In the genomic region with DNA sequence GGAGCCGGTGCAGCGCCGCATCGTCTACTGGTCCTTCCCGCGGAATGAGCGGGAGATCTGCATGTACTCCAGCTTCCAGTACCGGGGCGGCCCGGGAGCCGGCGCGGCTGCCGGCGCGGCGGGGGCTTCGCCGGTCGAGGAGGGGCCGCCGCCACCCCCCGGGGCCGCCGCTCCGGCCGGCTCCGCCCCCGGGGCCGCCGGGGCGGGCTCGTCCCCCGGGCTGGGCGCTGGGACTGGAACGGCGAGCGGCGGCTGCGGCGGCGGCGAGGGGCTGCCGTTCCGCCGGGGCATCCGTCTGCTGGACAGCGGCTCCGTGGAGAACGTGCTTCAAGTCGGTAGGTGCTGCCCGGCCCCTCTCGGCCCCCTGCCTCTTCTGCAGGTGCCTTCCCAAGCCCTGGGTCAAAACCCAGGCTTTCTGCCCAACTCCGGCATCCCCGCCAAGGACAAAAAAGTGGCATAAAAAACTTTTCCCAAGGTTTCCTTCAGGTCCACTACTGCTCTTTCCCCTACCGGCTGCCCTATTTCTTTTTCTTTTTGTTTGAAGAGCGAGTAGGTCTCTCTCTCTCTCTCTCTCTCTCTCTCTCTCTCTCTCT, we compare ENCODE assay signal across 9 mouse cellular contexts. TPM values are rescaled to one million over a fixed set of nuclear protein-coding genes. Genes with fewer than 3 reads are reported as not detected.
DNase-seq lines count a peak whose midpoint lies in the region; ATAC-seq and TF ChIP-seq lines count a peak whose summit lies in the region.
"Had no signal": no experiment of that assay in that cellular context is flagged by ENCODE, and none has a peak within 500 bp of the region (broad histone marks: within the 10 kb centered on the region; RNA-seq: fewer than 3 reads in every experiment).

No protein-coding gene starts in this region.

- no peak for TF ChIP-seq EP300 in heart, adult 2 months (IDR thresholded peaks at IDR 0.05; ENCODE audit: insufficient read depth, low read depth, low read length)

- no peak for TF ChIP-seq POLR2A in heart, adult 2 months (IDR thresholded peaks at IDR 0.05; ENCODE audit: insufficient read depth, low read depth, low read length)

- H3K27ac ChIP-seq in heart, adult 2 months, result no peak overlapping the region; the same call in 1 of the 2 replicates
- H3K27ac ChIP-seq in forebrain, embryonic 10.5 days, result peak overlapping the region; percentile 98
- H3K27ac ChIP-seq in hindbrain, embryonic 11.5 days (ENCODE audit: low read depth, low read length), result peak overlapping the region; percentile 99
- H3K27ac ChIP-seq in midbrain, embryonic 13.5 days, result peak overlapping the region; percentile 100
- H3K27ac ChIP-seq in stomach, embryonic 16.5 days (ENCODE audit: low read length), result no peak overlapping the region

- no peak; the same call in 1 of the 2 replicates for ATAC-seq in hindbrain, embryonic 11.5 days (ENCODE audit: low FRiP score)
- 0 out of 2 replicates have a peak, but pooled peaks have one; percentile 7 for ATAC-seq in midbrain, embryonic 13.5 days
- no peak; the same call in 1 of the 2 replicates for ATAC-seq in stomach, embryonic 16.5 days (ENCODE audit: insufficient read depth, low FRiP score)

- intact Hi-C loops in heart, adult 2 months (cut with DNase I), result no loop called here
- intact Hi-C loops in left cerebral cortex, postnatal 14 days (cut with DNase I), result loop anchor here (5.0 kb wide), 2 partner anchors 51 to 109 kb away; no protein-coding TSS in a partner anchor

- H3K27me3 ChIP-seq in heart, adult 2 months (ENCODE audit: control insufficient read depth, insufficient read depth, low read length), result 0 out of 2 replicates have a peak, but pooled peaks cover 3% of the 10 kb centered on the region
- H3K27me3 ChIP-seq in forebrain, embryonic 10.5 days (ENCODE audit: poor library complexity, severe bottlenecking), result peaks cover 17% of the 10 kb centered on the region
- H3K27me3 ChIP-seq in hindbrain, embryonic 11.5 days (ENCODE audit: control insufficient read depth, insufficient read depth, low read length), result no peaks in the 10 kb centered on the region
- H3K27me3 ChIP-seq in midbrain, embryonic 13.5 days, result no peaks in the 10 kb centered on the region
- H3K27me3 ChIP-seq in stomach, embryonic 16.5 days (ENCODE audit: control insufficient read depth, insufficient read depth, low read length), result 0 out of 2 replicates have a peak, but pooled peaks cover 4% of the 10 kb centered on the region

- no peaks in the 10 kb centered on the region for H3K79me2 ChIP-seq in heart, adult 2 months (replicated peaks; ENCODE audit: control insufficient read depth, insufficient read depth, low read length)

- H3K4me3 ChIP-seq in heart, adult 2 months, result peak overlapping the region; percentile 73
- H3K4me3 ChIP-seq in forebrain, embryonic 10.5 days, result peak overlapping the region; percentile 92
- H3K4me3 ChIP-seq in hindbrain, embryonic 11.5 days (ENCODE audit: low read depth, low read length), result peak overlapping the region; percentile 91
- H3K4me3 ChIP-seq in midbrain, embryonic 13.5 days (replicated peaks), result peak overlapping the region; percentile 94
- H3K4me3 ChIP-seq in stomach, embryonic 16.5 days (replicated peaks; ENCODE audit: low read length), result peak overlapping the region; percentile 85

- WGBS in heart, adult 2 months, result 2% methylated on average over 57 of the region's 57 CpGs
- 1% methylated on average over 57 of the region's 57 CpGs for WGBS in forebrain, embryonic 10.5 days
- WGBS in hindbrain, embryonic 11.5 days, result under 1% methylated on average over 31 of the region's 57 CpGs
- under 1% methylated on average over 32 of the region's 57 CpGs for WGBS in midbrain, embryonic 13.5 days
- under 1% methylated on average over 57 of the region's 57 CpGs for WGBS in stomach, embryonic 16.5 days

- TF ChIP-seq CTCF in heart, adult 2 months (IDR thresholded peaks at IDR 0.05), result no peak

- H3K4me2 ChIP-seq in hindbrain, embryonic 11.5 days (replicated peaks; ENCODE audit: low read depth, low read length), result peak overlapping the region; percentile 51
- H3K4me2 ChIP-seq in midbrain, embryonic 13.5 days (replicated peaks), result peak overlapping the region; percentile 64
- peak overlapping the region; percentile 99 for H3K4me2 ChIP-seq in stomach, embryonic 16.5 days (ENCODE audit: low read depth, low read length)

- no peak for DNase-seq in heart, adult 2 months
- no peak for DNase-seq in heart, adult 9 months (ENCODE audit: low spot score in 2 of 2)
- DNase-seq in adrenal gland, postnatal 25 days, result peak; percentile 48
- DNase-seq in forebrain, embryonic 10.5 days (ENCODE audit: extremely low spot score, low spot score), result peak; percentile 58
- peak; percentile 59 for DNase-seq in hindbrain, embryonic 11.5 days (ENCODE audit: low spot score)
- peak; percentile 8 to 13 for DNase-seq in left cerebral cortex, postnatal 14 days (ENCODE audit: low spot score in 2 of 2)

- H3K9ac ChIP-seq in heart, adult 2 months (ENCODE audit: low read depth, low read length), result peak overlapping the region; percentile 81
- H3K9ac ChIP-seq in hindbrain, embryonic 11.5 days (ENCODE audit: low read depth, low read length), result peak overlapping the region; percentile 97
- peak overlapping the region; percentile 98 for H3K9ac ChIP-seq in midbrain, embryonic 13.5 days (replicated peaks)
- peak overlapping the region; percentile 80 for H3K9ac ChIP-seq in stomach, embryonic 16.5 days (ENCODE audit: low read length)

- H3K9me3 ChIP-seq in forebrain, embryonic 10.5 days, result no peaks in the 10 kb centered on the region
- H3K9me3 ChIP-seq in hindbrain, embryonic 11.5 days (ENCODE audit: control insufficient read depth, low read length), result no peaks in the 10 kb centered on the region
- H3K9me3 ChIP-seq in midbrain, embryonic 13.5 days, result no peaks in the 10 kb centered on the region
- no peaks in the 10 kb centered on the region for H3K9me3 ChIP-seq in stomach, embryonic 16.5 days (replicated peaks; ENCODE audit: control insufficient read depth, low read length)

- no peaks in the 10 kb centered on the region for H3K36me3 ChIP-seq in heart, adult 2 months (ENCODE audit: control insufficient read depth, insufficient read depth, low read length)
- no peaks in the 10 kb centered on the region for H3K36me3 ChIP-seq in forebrain, embryonic 10.5 days (replicated peaks)
- no peaks in the 10 kb centered on the region for H3K36me3 ChIP-seq in hindbrain, embryonic 11.5 days (ENCODE audit: control insufficient read depth, insufficient read depth, low read length)
- H3K36me3 ChIP-seq in midbrain, embryonic 13.5 days, result no peaks in the 10 kb centered on the region
- no peaks in the 10 kb centered on the region for H3K36me3 ChIP-seq in stomach, embryonic 16.5 days (ENCODE audit: control insufficient read depth, insufficient read depth, low read length)

- H3K4me1 ChIP-seq in heart, adult 2 months (ENCODE audit: control insufficient read depth, insufficient read depth, low read length), result no peaks in the 10 kb centered on the region
- H3K4me1 ChIP-seq in forebrain, embryonic 10.5 days, result peaks cover 24% of the 10 kb centered on the region
- no peaks in the 10 kb centered on the region for H3K4me1 ChIP-seq in hindbrain, embryonic 11.5 days (replicated peaks; ENCODE audit: control insufficient read depth, insufficient read depth, low read length)
- H3K4me1 ChIP-seq in midbrain, embryonic 13.5 days (replicated peaks), result peaks cover 8% of the 10 kb centered on the region
- peaks cover 4% of the 10 kb centered on the region; the same call in 1 of the 2 replicates for H3K4me1 ChIP-seq in stomach, embryonic 16.5 days (ENCODE audit: control insufficient read depth, insufficient read depth, low read length)

RNA-seq across cellular contexts. Expression of gene Zswim5, which starts 0.6 kb away (rescaled TPM):
- total RNA-seq in heart, adult 2 months (2021), result 1 to 10 TPM; 1.0 TPM
- polyA plus RNA-seq in heart, adult 2 months (2012; rRNA removed), result 0.86 and 1.4 TPM in 2 replicates
- total RNA-seq in adrenal gland, postnatal 25 days (2021), result 5.0 and 5.1 TPM in 2 replicates
- 5.5 and 5.7 TPM in 2 replicates for polyA plus RNA-seq in forebrain, embryonic 10.5 days (2016; fragmentation: Nextera tagmentation; extraction: Ambion mirVana)
- 9.8 and 10.4 TPM in 2 replicates for polyA plus RNA-seq in hindbrain, embryonic 11.5 days (2014; fragmentation: Nextera tagmentation; extraction: Ambion mirVana)
- 1 to 10 TPM; 7.2 to 9.0 TPM for total RNA-seq in left cerebral cortex, postnatal 14 days (2021)
- 9.5 and 9.9 TPM in 2 replicates for polyA plus RNA-seq in midbrain, embryonic 13.5 days (2015; fragmentation: Nextera tagmentation; extraction: Ambion mirVana)
- 0.44 and 0.56 TPM in 2 replicates for polyA plus RNA-seq in stomach, embryonic 16.5 days (2015; fragmentation: Nextera tagmentation; extraction: Ambion mirVana)
- total RNA-seq: MEL had no signal

RNA-seq across cellular contexts. Expression of gene Hpdl, which starts 56.3 kb away (rescaled TPM):
- total RNA-seq in heart, adult 2 months (2021), result 1 to 10 TPM; 3.9 to 4.8 TPM
- 4.0 and 4.3 TPM in 2 replicates for polyA plus RNA-seq in heart, adult 2 months (2012; rRNA removed)
- 2.7 and 3.6 TPM in 2 replicates for total RNA-seq in adrenal gland, postnatal 25 days (2021)
- polyA plus RNA-seq in forebrain, embryonic 10.5 days (2016; fragmentation: Nextera tagmentation; extraction: Ambion mirVana), result 1.5 and 2.2 TPM in 2 replicates
- 0.63 and 1.0 TPM in 2 replicates for polyA plus RNA-seq in hindbrain, embryonic 11.5 days (2014; fragmentation: Nextera tagmentation; extraction: Ambion mirVana)
- under 1 TPM; 0.44 to 0.72 TPM for total RNA-seq in left cerebral cortex, postnatal 14 days (2021)
- 0.62 and 1.0 TPM in 2 replicates for polyA plus RNA-seq in midbrain, embryonic 13.5 days (2015; fragmentation: Nextera tagmentation; extraction: Ambion mirVana)
- 0.57 and 0.94 TPM in 2 replicates for polyA plus RNA-seq in stomach, embryonic 16.5 days (2015; fragmentation: Nextera tagmentation; extraction: Ambion mirVana)
- total RNA-seq: MEL had no signal

Comparison
In these comparisons a context has a peak if more than half of its experiments do, and no peak if none do; other contexts are left out.
1. DNase-seq: peak in adrenal gland, postnatal 25 days (single experiment), forebrain, embryonic 10.5 days (single experiment), hindbrain, embryonic 11.5 days (single experiment) and left cerebral cortex, postnatal 14 days (2 of 2); none in heart, adult 2 months (0 of 2) and heart, adult 9 months (0 of 2).
2. H3K27ac ChIP-seq: peak in forebrain, embryonic 10.5 days (single experiment), hindbrain, embryonic 11.5 days (single experiment) and midbrain, embryonic 13.5 days (single experiment); none in heart, adult 2 months (single experiment) and stomach, embryonic 16.5 days (single experiment).
3. Peak in every context shown above with its lines, with median percentiles within 50 percentile points of each other: H3K4me3 ChIP-seq, H3K9ac ChIP-seq and H3K4me2 ChIP-seq.